Mouse (Mus musculus): ENCODE results near the gene Bglap3.

DNA sequence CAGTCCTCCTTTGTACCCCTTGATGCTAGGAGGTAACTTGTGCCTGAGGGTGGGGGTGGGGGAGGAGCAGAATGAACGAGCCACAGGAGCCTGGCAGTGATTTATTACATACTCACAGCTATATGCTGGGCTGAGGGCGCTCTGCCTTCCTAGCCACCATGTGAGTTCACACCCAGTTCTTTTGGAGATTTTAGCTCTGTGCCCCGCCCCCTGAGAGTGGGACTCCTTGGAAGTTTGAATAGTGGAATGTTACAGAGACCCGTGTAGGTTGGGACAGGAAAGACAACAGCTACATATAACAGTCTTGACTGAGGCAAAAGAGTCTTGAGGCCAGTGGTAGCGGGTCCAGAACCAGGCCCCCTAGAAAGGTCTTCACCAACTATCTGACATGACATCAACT lies 43.6 kb downstream of the Bglap3 start:
- TF ChIP-seq POLR2A (IDR thresholded peaks at IDR 0.05; ENCODE audit: borderline replicate concordance, extremely low read depth, insufficient read depth, insufficient read length, poor library complexity, severe bottlenecking) (no peak), CTCF (IDR thresholded peaks at IDR 0.05; ENCODE audit: borderline replicate concordance, extremely low read depth, insufficient read depth, insufficient read length) (no peak)
